Mouse (Mus musculus) cerebellum, adult 2 months (tissue): Measurements from ENCODE around the gene Traf1.

Experiments used
- CTCF ChIP-seq: fragments of 200-500 bp; IDR thresholded peaks from 2 replicates; pipeline ENCODE4 v1.5.1; 2011; ENCODE audit warnings: low read depth, mild to moderate bottlenecking, control low read depth, low read length, moderate library complexity, borderline replicate concordance; ENCODE audit not compliant: insufficient read depth
- POLR2A ChIP-seq: fragments of 200-500 bp; IDR thresholded peaks from 2 replicates; pipeline ENCODE4 v1.6.1; 2011; ENCODE audit warnings: low read length, control low read depth, borderline replicate concordance; ENCODE audit not compliant: insufficient read depth

DNA sequence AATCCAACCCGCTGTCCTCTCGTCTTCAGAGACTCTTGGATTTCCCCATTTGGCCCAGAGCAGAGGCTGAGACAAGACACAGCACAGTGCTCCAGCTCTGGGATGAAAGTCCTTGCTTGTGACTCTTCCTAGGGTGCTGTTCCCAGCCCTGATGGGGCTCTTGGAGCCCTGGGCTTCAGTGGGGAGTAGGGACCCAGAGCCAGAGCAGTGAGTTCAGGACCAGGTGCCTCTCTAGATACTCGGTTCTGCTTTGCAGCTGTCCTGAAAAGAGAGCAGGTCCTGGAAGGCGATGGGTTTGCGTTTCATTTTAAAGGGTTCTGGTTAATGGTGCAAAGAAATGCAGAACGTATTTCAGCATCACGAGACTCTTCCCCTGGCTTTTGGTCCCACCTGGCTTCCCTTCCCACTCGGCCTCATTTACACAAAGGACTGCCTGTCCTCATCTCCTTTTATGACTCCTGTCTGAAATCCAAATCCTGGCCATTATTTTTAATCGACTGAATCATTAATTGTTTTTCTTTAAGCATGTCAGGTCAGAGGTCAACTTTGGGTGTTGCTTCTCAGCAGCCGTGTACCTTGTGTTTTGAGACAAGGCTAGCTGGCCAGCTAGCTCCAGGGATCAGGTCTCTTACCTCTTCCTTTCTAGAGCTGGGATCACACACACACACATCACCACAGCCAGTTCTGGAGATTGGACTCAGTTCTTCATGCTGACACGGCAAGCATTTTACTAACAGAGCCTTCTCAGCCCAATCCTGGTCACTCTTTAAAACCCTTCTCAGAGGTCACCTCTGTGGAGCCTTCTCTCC, 9.7 kb upstream of the Traf1 start:
- TF ChIP-seq CTCF: no peak
- TF ChIP-seq POLR2A: no peak
